Mouse (Mus musculus) testis, adult 2 months (tissue): ENCODE data around the gene Atpaf1. TPM values are rescaled to one million over a fixed set of nuclear protein-coding genes. Genes with fewer than 3 reads are reported as not detected.
A peak's percentile ranks its signal among the peaks of the same experiment; 100 is the strongest.

Experiments used
- H3K27ac ChIP-seq: fragments of 200-500 bp; 2 replicates; pipeline ENCODE4 v1.5.1; 2012; ENCODE audit warnings: low read depth, low read length; ENCODE audit not compliant: control insufficient read depth, insufficient read depth
- H3K27me3 ChIP-seq: fragments of 200-500 bp; 2 replicates; pipeline ENCODE4 v1.6.1; 2012; ENCODE audit warnings: mild to moderate bottlenecking, low read length, moderate library complexity; ENCODE audit not compliant: control insufficient read depth, insufficient read depth
- H3K36me3 ChIP-seq: fragments of 200-500 bp; 2 replicates; pipeline ENCODE4 v1.6.1; 2012; ENCODE audit warnings: mild to moderate bottlenecking, low read length; ENCODE audit not compliant: control insufficient read depth, insufficient read depth
- H3K4me1 ChIP-seq: fragments of 200-500 bp; 2 replicates; pipeline ENCODE4 v1.6.1; 2012; ENCODE audit warnings: low read length; ENCODE audit not compliant: control insufficient read depth, insufficient read depth
- H3K4me3 ChIP-seq: fragments of 200-500 bp; 2 replicates; pipeline ENCODE4 v1.5.1; 2012; ENCODE audit warnings: low read depth, mild to moderate bottlenecking, low read length, moderate library complexity, mixed read lengths; ENCODE audit not compliant: control insufficient read depth
- CTCF ChIP-seq: fragments of 200-500 bp; IDR thresholded peaks from 2 replicates; pipeline ENCODE4 v1.5.1; 2012; ENCODE audit warnings: low read depth, mild to moderate bottlenecking, inconsistent platforms, low read length, moderate library complexity; ENCODE audit not compliant: control insufficient read depth, insufficient read depth, insufficient replicate concordance
- POLR2A ChIP-seq: fragments of 200-500 bp; IDR thresholded peaks from 2 replicates; pipeline ENCODE4 v1.6.1; 2012; ENCODE audit warnings: low read depth, mild to moderate bottlenecking, inconsistent platforms, low read length, moderate library complexity; ENCODE audit not compliant: control insufficient read depth
- polyA plus RNA-seq: library from polyadenylated mRNA; depleted of rRNA; stranded (reverse); fragments of >200 nt; gene quantifications from 2 replicates; pipeline ENCODE4 v1.2.3, GENCODE M21; 2012; rRNA removed

The Atpaf1 gene
- polyA plus RNA-seq: 11.3 and 12.0 TPM in 2 replicates

GRCm38 (mm10) chr4:115784769-115785510 lies at the start of gene Atpaf1:
Gene Atpaf1 (plus strand): TSS chr4:115784812.
- H3K4me1 ChIP-seq: peaks cover 7% of the 10 kb centered on the region; the same call in 1 of the 2 replicates
- H3K27ac ChIP-seq: peak within 1 kb of the TSS; percentile 74
- TF ChIP-seq POLR2A (peak; percentile 61), CTCF (no peak)
- peak within 1 kb of the TSS; percentile 96 for H3K4me3 ChIP-seq
- H3K27me3 ChIP-seq: no peaks in the 10 kb centered on the region
- no peaks in the 10 kb centered on the region for H3K36me3 ChIP-seq

- no peak overlapping the region for H3K4me3 ChIP-seq
- H3K36me3 ChIP-seq: no peaks in the 10 kb centered on the region
- no peaks in the 10 kb centered on the region for H3K27me3 ChIP-seq
- no peak overlapping the region for H3K27ac ChIP-seq
- peaks cover 5% of the 10 kb centered on the region for H3K4me1 ChIP-seq
- TF ChIP-seq POLR2A (no peak), CTCF (no peak)
These were observed 49.7 kb upstream of the Atpaf1 start for GRCm38 (mm10) chr4:115734867-115735266.

GRCm38 (mm10) chr4:115737551-115738041 lies 47.0 kb upstream of the Atpaf1 start, which contains the start of gene Efcab14:
Gene Efcab14 (plus strand): TSS chr4:115737744.
- TF ChIP-seq CTCF (no peak), POLR2A (peak; percentile 82)
- Histone ChIP-seq H3K4me3 (peak within 1 kb of the TSS; percentile 97), H3K36me3 (peaks cover 2% of the 10 kb centered on the region; the same call in 1 of the 2 replicates), H3K4me1 (peaks cover 5% of the 10 kb centered on the region), H3K27me3 (no peaks in the 10 kb centered on the region), H3K27ac (peak within 1 kb of the TSS; percentile 92)

GRCm38 (mm10) chr4:115738481-115738985 lies 46.1 kb upstream of the Atpaf1 start:
- TF ChIP-seq POLR2A (no peak), CTCF (no peak)
- Histone ChIP-seq H3K27ac (no peak overlapping the region), H3K4me1 (peaks cover 5% of the 10 kb centered on the region), H3K27me3 (no peaks in the 10 kb centered on the region), H3K4me3 (peak overlapping the region; percentile 97), H3K36me3 (peaks cover 2% of the 10 kb centered on the region; the same call in 1 of the 2 replicates)

- peaks cover 2% of the 10 kb centered on the region for H3K36me3 ChIP-seq
- no peak overlapping the region for H3K4me3 ChIP-seq
These were observed 42.0 kb upstream of the Atpaf1 start for GRCm38 (mm10) chr4:115742658-115743057.

GRCm38 (mm10) chr4:115743096-115743495 lies 41.5 kb upstream of the Atpaf1 start:
- H3K4me3 ChIP-seq: no peak overlapping the region
- peaks cover 2% of the 10 kb centered on the region for H3K36me3 ChIP-seq
- peaks cover 5% of the 10 kb centered on the region for H3K4me1 ChIP-seq
- TF ChIP-seq POLR2A: no peak
- no peaks in the 10 kb centered on the region for H3K27me3 ChIP-seq
- H3K27ac ChIP-seq: no peak overlapping the region

More at GRCm38 (mm10) chr4:115742658-115743057, 42.0 kb upstream of the Atpaf1 start:
- TF ChIP-seq CTCF (no peak), POLR2A (no peak)
- no peaks in the 10 kb centered on the region for H3K27me3 ChIP-seq
- H3K4me1 ChIP-seq: peaks cover 5% of the 10 kb centered on the region
- no peak overlapping the region for H3K27ac ChIP-seq

GRCm38 (mm10) chr4:115748181-115748580 lies 36.4 kb upstream of the Atpaf1 start:
- Histone ChIP-seq H3K27me3 (no peaks in the 10 kb centered on the region), H3K4me3 (no peak overlapping the region), H3K36me3 (peaks cover 1% of the 10 kb centered on the region; the same call in 1 of the 2 replicates), H3K4me1 (no peaks in the 10 kb centered on the region), H3K27ac (no peak overlapping the region)
- TF ChIP-seq CTCF (no peak), POLR2A (no peak)

- H3K36me3 ChIP-seq: peaks cover 3% of the 10 kb centered on the region
- H3K27ac ChIP-seq: no peak overlapping the region
- no peak overlapping the region for H3K4me3 ChIP-seq
- TF ChIP-seq CTCF (no peak), POLR2A (no peak)
- H3K27me3 ChIP-seq: no peaks in the 10 kb centered on the region
- no peaks in the 10 kb centered on the region for H3K4me1 ChIP-seq
These were observed 35.3 kb upstream of the Atpaf1 start for GRCm38 (mm10) chr4:115749336-115749735.
